Mouse (Mus musculus) stomach, embryonic 15.5 days (tissue): ENCODE measurements around the gene Dctn1. TPM values are rescaled to one million over a fixed set of nuclear protein-coding genes. Genes with fewer than 3 reads are reported as not detected.

Experiments used
- ATAC-seq: fragments of 200-750 bp; cut with Nextera tagmentation; 2 replicates; pipeline ENCODE4 v1.8.0; 2017; ENCODE audit warnings: low read depth, moderate number of reproducible peaks, moderate TSS enrichment; ENCODE audit not compliant: insufficient read depth, low FRiP score
- H3K27ac ChIP-seq: fragments of 300-500 bp; sonication (generic); 2 replicates; pipeline ENCODE4 v1.5.1; 2015; ENCODE audit warnings: mild to moderate bottlenecking, inconsistent platforms
- H3K27me3 ChIP-seq: fragments of 300-500 bp; sonication (generic); replicated peaks from 2 replicates; pipeline ENCODE4 v1.6.1; 2015; ENCODE audit warnings: inconsistent platforms
- H3K36me3 ChIP-seq: fragments of 300-500 bp; sonication (generic); 2 replicates; pipeline ENCODE4 v1.6.1; 2015; ENCODE audit warnings: inconsistent platforms
- H3K4me1 ChIP-seq: fragments of 300-500 bp; sonication (generic); 2 replicates; pipeline ENCODE4 v1.6.1; 2015; ENCODE audit warnings: inconsistent platforms
- H3K4me2 ChIP-seq: fragments of 300-500 bp; sonication (generic); 2 replicates; pipeline ENCODE4 v1.6.1; 2015; ENCODE audit warnings: mild to moderate bottlenecking, inconsistent platforms
- H3K4me3 ChIP-seq: fragments of 300-500 bp; sonication (generic); replicated peaks from 2 replicates; pipeline ENCODE4 v1.5.1; 2015; ENCODE audit warnings: inconsistent platforms
- H3K9ac ChIP-seq: fragments of 300-500 bp; sonication (generic); 2 replicates; pipeline ENCODE4 v1.6.1; 2015; ENCODE audit warnings: inconsistent platforms
- H3K9me3 ChIP-seq: fragments of 300-500 bp; sonication (generic); 2 replicates; pipeline ENCODE4 v1.6.1; 2016; ENCODE audit warnings: inconsistent platforms
- WGBS: fragments of 180-500 bp; shearing (Covaris S2); methylation state at CpG from one replicate; pipeline ENCODE4 v1.1.7; 2015; 5-methylcytosine and 5-hydroxymethylcytosine counted together
- polyA plus RNA-seq: library from polyadenylated mRNA; unstranded; fragments of >200 nt; fragmentation: Nextera tagmentation; extraction: Ambion mirVana; gene quantifications from 2 replicates; pipeline ENCODE4 v1.2.1, GENCODE M21; 2015

Dctn1 gene
- polyA plus RNA-seq, 1 experiment from 2014 or later, result 86.1 TPM

DNA sequence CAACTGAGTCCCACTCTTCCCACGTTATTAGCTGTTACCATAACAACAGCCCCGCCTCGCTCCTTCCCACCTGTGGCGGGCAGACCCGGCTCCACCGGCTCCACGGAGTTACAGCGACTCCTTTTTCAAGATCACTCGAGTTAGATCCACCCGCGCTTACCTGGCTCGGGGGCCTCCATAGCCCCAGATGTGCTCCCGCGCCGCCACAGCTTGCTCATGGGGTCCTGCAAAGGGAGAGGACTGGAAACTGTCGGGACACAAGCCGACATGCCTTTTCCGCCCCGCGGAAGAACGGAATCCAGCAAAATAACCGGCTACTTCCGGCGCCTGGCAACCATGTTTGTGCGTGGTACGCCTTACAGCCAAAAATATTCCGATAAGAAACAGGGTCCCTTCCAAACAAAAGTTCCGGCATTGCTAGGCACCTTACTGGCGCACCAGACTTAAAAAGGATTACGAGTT lies 40.8 kb upstream of the Dctn1 start:
- Histone ChIP-seq H3K36me3 (no peaks in the 10 kb centered on the region; the same call in 1 of the 2 replicates), H3K27me3 (no peaks in the 10 kb centered on the region), H3K4me2 (peak overlapping the region; percentile 89), H3K4me1 (peaks cover 32% of the 10 kb centered on the region), H3K27ac (peak overlapping the region; percentile 75), H3K9me3 (no peaks in the 10 kb centered on the region), H3K9ac (peak overlapping the region; percentile 60), H3K4me3 (peak overlapping the region; percentile 71)
- WGBS, result under 1% methylated on average over 30 of the region's 30 CpGs
- 0 out of 2 replicates have a peak, but pooled peaks have one; percentile 3 for ATAC-seq

DNA sequence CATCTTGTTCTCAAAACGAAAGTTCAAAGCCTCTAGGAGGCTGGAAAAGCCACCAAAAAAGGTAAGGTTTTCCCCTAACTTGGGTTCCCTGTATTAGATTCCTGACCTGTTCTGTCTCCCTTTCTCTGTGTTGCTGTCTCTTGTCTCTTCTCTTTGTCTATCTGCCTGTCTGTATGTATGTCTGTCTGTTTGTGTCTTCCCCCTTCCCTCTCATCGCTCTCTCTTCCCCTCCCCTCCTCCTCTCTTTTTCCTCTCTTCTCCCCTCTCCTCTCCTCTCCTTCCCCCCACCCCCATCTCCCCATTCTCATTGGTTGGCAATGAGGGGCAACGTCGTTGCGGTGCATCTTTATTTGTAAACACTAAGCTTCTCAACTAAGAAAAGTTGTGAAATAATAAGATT lies 40.4 kb upstream of the Dctn1 start, which contains the start of gene Ino80b:
Ino80b (minus strand) TSS at position 101 of the 400 bp plus-strand sequence.
- H3K9me3 ChIP-seq, result no peaks in the 10 kb centered on the region
- no peaks in the 10 kb centered on the region for H3K36me3 ChIP-seq
- H3K4me1 ChIP-seq, result peaks cover 28% of the 10 kb centered on the region
- peak within 1 kb of the TSS; percentile 75 for H3K27ac ChIP-seq
- no peaks in the 10 kb centered on the region for H3K27me3 ChIP-seq
- no peak for ATAC-seq
- 22% methylated on average over 5 of the region's 5 CpGs for WGBS
- H3K4me3 ChIP-seq, result peak within 1 kb of the TSS; percentile 71
- H3K9ac ChIP-seq, result peak within 1 kb of the TSS; percentile 60
- peak within 1 kb of the TSS; percentile 89 for H3K4me2 ChIP-seq

DNA sequence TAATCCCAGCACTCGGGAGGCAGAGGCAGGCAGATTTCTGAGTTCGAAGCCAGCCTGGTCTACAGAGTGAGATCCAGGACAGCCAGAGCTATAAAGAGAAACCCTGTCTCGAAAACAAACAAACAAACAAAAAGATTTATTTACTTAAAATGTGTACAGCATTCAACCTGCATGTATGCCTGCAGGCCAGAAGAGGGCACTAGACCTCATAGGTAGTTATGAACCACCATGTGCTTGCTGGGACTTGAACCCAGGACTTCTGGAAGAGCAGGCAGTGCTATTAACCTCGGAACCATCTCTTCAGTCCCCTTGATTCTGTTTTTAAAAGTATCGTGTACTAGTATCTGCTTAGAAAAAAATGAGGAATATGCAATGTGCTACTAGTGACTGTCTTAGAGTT lies 38.3 kb upstream of the Dctn1 start:
- Histone ChIP-seq H3K4me3 (no peak overlapping the region), H3K9ac (no peak overlapping the region), H3K4me1 (peaks cover 33% of the 10 kb centered on the region), H3K27me3 (no peaks in the 10 kb centered on the region), H3K27ac (no peak overlapping the region), H3K9me3 (no peaks in the 10 kb centered on the region), H3K36me3 (no peaks in the 10 kb centered on the region), H3K4me2 (no peak overlapping the region)
- ATAC-seq, result no peak
- 93% methylated on average over 5 of the region's 5 CpGs for WGBS

DNA sequence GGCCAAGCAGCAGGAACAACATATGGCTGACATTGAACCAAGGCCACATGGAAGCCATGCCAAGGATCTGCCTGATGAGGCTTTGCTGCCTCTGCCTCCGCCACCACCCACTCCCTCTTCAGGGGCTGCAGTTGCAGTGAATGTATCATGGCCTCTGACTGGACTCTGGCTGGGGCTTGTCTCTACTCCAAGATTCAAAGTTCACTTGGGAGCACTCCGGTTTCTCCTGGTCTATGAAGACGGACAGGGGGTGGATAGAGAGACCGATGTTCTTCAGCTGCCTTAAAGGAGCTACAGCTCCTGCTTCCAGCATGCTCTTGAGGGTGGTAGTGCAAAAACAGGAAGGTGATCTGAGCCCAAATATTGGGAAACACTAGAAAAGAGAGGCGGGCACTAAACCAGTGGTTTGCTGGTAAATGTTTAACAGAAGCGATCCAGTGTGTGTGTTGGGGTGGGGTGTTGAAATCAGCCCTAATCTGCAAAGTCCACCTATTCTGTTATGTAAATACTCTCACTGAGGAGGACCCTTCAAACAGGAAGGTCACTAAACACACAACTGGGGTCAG lies 34.2 kb upstream of the Dctn1 start:
- Histone ChIP-seq H3K27ac (peak overlapping the region; percentile 82), H3K9me3 (no peaks in the 10 kb centered on the region), H3K4me1 (peaks cover 33% of the 10 kb centered on the region), H3K27me3 (no peaks in the 10 kb centered on the region), H3K4me2 (0 out of 2 replicates have a peak overlapping the region, but pooled peaks have one; percentile 6), H3K9ac (no peak overlapping the region), H3K36me3 (no peaks in the 10 kb centered on the region), H3K4me3 (no peak overlapping the region)
- 46% methylated on average over 6 of the region's 6 CpGs for WGBS
- peak; percentile 69 for ATAC-seq

DNA sequence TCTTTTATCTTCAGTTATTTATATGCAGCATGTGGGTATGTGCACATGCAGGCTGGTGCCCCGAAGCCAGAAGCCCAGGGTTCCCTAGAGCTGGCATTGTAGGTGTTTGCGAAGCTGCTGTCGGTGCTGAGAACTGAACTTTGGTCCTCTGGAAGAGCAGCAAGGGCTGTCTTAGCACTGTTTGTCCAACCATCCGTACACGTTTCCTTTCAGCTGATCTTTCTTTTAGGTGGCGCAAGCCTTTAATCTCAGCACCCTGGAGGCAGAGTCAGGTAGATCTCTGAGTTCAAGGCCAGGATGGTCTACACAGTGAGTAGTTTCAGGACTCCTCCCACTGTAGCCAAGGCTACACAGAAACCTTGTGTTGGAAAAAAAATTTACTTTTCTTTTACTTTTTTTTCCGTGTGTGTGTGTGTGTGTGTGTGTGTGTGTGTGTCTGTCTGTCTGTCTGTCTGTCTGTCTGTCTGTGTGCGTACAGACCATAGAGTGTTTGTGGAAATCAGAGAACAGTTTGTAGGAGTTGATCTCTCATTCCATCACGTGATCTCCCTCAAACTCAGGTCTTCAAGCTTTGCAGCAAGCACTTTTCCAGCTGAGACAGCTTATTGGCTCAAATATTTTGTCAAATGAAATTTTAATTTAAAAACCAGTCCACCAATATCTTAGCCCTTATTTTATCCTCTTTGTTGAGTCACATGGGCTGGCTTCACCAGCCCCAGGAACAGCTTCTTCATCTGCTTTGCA lies 33.4 kb upstream of the Dctn1 start:
- no peak for ATAC-seq
- 71% methylated on average over 9 of the region's 9 CpGs for WGBS
- H3K4me3 ChIP-seq, result no peak overlapping the region
- no peaks in the 10 kb centered on the region for H3K27me3 ChIP-seq
- no peaks in the 10 kb centered on the region for H3K36me3 ChIP-seq
- no peak overlapping the region for H3K4me2 ChIP-seq
- peaks cover 33% of the 10 kb centered on the region for H3K4me1 ChIP-seq
- no peaks in the 10 kb centered on the region for H3K9me3 ChIP-seq
- peak overlapping the region; percentile 82 for H3K27ac ChIP-seq
- no peak overlapping the region for H3K9ac ChIP-seq

DNA sequence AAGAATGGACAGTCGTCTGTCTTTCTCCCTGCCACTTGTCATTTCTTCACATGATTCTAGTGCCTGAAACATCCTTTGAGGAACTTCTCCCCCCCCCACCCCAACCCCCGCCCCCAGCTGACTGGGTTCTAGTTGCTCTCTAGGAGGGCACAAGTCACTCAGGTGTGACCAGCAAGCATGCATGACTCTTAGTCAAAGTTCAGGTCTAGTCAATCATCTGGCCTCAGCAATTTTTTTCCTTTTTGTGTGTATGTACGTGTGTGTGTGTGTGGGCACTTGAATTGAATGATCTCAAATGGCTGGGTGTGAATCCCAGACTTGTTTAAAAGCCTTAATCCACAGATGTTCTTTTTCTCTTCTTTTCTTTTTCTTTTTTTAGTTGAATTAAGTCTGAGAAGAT lies 31.5 kb upstream of the Dctn1 start:
- Histone ChIP-seq H3K27me3 (no peaks in the 10 kb centered on the region), H3K27ac (no peak overlapping the region), H3K36me3 (no peaks in the 10 kb centered on the region), H3K4me1 (peaks cover 50% of the 10 kb centered on the region), H3K4me2 (no peak overlapping the region), H3K9ac (no peak overlapping the region), H3K4me3 (no peak overlapping the region), H3K9me3 (no peaks in the 10 kb centered on the region)
- no peak for ATAC-seq
- 60% methylated on average over 3 of the region's 3 CpGs for WGBS

DNA sequence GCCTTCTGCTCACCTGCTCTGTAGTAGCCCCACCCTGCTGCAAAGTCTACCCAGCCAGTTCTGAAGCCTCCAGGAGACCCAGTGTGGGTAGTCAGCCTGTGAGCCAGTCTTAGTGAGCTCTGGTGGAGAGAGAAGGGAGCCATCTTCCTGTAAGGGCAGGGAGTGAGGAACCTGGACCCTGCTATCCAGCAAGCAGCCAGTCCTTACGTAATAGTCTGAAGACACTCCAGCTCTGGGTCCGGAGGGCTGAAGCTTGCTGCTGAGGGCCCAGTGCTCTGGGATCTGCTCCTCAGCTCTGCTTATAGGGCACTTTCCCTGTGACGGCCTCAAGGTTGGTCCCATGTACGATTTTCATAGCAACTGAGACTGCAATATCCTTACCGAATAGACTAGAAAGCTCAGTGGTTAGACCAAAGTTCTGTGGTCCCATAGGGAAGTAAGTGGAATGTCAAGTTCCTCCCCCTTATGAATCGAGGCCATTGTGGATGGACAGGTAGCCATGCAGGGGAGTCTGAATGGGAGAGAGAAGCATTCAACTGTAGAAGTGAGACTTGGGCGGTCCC lies 30.7 kb upstream of the Dctn1 start, which contains the start of gene Rtkn:
Rtkn (plus strand) TSS at position 513 of the 563 bp plus-strand sequence.
- no peak for ATAC-seq
- Histone ChIP-seq H3K9me3 (no peaks in the 10 kb centered on the region), H3K4me3 (peak within 1 kb of the TSS; percentile 56), H3K27me3 (no peaks in the 10 kb centered on the region), H3K4me2 (peak within 1 kb of the TSS; percentile 87), H3K36me3 (no peaks in the 10 kb centered on the region), H3K9ac (peak within 1 kb of the TSS; percentile 67), H3K4me1 (peaks cover 53% of the 10 kb centered on the region), H3K27ac (peak within 1 kb of the TSS; percentile 100)
- 59% methylated on average over 7 of the region's 7 CpGs for WGBS

DNA sequence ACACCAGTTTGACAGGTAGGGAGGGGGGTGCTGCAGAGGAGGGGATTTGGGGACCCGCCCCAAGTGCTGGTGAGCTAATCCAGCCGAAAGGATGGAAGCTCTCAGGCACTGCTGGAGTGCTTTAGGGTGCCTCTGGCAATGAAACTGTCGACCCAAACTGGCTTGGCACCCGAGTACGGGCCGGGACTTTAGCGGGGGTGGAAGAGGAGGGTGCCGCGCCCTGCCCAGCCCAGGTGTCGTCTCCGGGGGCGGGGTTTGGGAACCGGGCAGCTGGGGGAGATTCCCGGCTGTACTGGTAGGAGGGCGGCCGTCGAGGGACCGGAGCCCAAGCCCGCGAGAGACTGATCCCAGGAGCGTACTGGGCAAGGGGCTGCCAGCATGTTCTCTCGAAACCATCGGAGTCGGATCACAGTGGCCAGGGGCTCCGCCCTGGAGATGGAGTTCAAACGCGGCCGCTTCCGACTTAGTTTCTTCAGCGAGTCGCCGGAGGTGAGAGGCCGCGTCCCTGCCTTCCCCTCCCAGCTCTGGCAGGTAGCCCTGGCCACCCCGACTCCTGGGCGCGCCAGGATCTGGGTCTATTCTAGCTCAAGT lies 30.1 kb upstream of the Dctn1 start:
- 7% methylated on average over 37 of the region's 37 CpGs for WGBS
- no peak for ATAC-seq
- Histone ChIP-seq H3K27me3 (no peaks in the 10 kb centered on the region), H3K9ac (peak overlapping the region; percentile 67), H3K4me3 (peak overlapping the region; percentile 56), H3K36me3 (no peaks in the 10 kb centered on the region), H3K9me3 (no peaks in the 10 kb centered on the region), H3K27ac (peak overlapping the region; percentile 100), H3K4me2 (peak overlapping the region; percentile 87), H3K4me1 (peaks cover 53% of the 10 kb centered on the region)

DNA sequence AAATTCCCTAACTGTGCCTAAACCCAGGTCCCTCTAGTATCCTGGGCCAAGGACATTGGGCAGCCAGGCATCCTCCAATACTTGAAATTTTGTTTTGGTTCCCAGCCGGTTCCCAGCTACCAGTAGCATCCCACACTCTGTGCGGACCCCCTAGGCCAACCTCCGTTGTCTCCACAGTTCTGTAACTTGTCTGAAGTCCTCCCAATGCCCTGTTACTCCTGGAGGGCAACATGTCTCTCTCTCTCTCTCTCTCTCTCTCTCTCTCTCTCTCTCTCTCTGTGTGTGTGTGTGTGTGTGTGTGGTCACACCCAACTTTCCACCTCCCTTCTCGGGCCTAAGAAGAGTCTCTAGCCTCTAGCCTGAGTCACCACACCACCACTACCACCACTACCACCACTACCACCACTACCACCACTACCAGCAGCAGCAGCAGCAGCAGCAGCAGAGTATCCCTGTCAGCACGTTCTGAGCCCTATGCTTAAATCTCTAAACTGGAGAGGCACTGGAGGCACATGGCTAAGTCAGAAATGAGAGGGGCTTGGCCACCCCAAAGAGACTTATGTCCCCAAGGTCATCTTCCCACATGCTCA lies 29.3 kb upstream of the Dctn1 start:
- WGBS, result 15% methylated on average over 5 of the region's 5 CpGs
- ATAC-seq, result no peak
- Histone ChIP-seq H3K27me3 (no peaks in the 10 kb centered on the region), H3K4me2 (peak overlapping the region; percentile 87), H3K4me1 (peaks cover 46% of the 10 kb centered on the region), H3K9me3 (no peaks in the 10 kb centered on the region), H3K4me3 (peak overlapping the region; percentile 56), H3K9ac (peak overlapping the region; percentile 67), H3K36me3 (no peaks in the 10 kb centered on the region), H3K27ac (peak overlapping the region; percentile 100)

DNA sequence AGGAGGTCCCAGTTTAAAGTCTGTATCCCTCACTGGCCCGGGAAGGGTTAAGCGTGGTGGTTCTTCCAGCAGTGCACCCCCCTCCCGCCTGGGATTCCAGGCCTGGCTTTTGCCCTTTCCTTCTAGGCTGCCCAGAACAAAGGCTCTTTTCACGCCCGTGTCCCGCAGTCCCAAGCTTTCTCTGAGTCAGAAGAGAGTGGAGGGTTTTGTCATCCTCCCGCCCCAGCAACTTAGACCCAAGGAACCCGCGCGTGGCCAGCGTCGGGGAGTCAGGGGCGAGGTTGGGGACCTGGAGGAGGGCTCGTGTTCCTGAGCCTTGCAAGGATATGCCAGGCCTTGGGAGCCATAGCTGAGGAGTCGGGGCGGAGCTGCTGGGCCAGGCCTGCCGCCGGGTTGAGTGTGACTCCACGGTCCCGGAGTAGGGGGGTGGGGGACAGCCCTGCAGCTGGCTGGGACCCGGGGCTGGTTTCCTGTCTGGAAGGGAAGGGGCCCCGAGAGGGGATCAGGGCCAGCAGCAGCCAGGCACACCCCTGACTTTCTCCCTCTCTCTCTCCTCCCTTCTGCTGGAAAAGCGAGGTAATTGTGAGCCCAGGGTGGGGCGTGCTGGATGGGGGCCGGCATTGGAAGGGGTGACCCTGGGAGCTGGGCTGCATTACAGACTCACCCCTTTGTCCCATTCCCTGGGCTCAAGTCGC lies 28.7 kb upstream of the Dctn1 start:
- Histone ChIP-seq H3K27ac (peak overlapping the region; percentile 100), H3K4me2 (peak overlapping the region; percentile 87), H3K4me1 (peaks cover 45% of the 10 kb centered on the region), H3K4me3 (peak overlapping the region; percentile 56), H3K9ac (peak overlapping the region; percentile 67), H3K9me3 (no peaks in the 10 kb centered on the region), H3K27me3 (no peaks in the 10 kb centered on the region), H3K36me3 (no peaks in the 10 kb centered on the region)
- peak; percentile 75 for ATAC-seq
- under 1% methylated on average over 26 of the region's 26 CpGs for WGBS

DNA sequence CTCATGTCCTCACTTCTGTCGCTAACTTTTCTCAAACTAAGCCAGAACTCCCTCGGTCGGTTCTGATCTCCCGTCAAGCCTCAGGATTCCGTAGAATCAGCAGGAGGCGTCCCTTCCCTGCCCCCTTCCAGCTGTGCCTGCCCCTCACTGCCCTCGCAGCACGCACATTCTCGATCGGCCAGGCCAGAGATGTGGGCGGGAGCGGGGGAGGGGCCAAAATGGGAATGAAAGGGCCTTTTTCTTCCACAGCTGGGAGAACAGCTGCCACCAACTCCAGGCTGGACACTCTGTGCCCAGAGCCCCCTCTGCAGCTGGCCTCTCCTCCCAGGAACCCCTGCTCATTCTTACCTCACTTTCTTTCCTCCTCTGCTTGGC lies 28.2 kb upstream of the Dctn1 start:
- ATAC-seq, result peak; percentile 77
- peak overlapping the region; percentile 67 for H3K9ac ChIP-seq
- 0% methylated on average over 12 of the region's 12 CpGs for WGBS
- no peaks in the 10 kb centered on the region for H3K27me3 ChIP-seq
- no peaks in the 10 kb centered on the region for H3K9me3 ChIP-seq
- H3K4me2 ChIP-seq, result peak overlapping the region; percentile 87
- no peaks in the 10 kb centered on the region for H3K36me3 ChIP-seq
- H3K4me3 ChIP-seq, result peak overlapping the region; percentile 56
- H3K4me1 ChIP-seq, result peaks cover 46% of the 10 kb centered on the region
- peak overlapping the region; percentile 100 for H3K27ac ChIP-seq
